Mouse (Mus musculus) stomach, embryonic 15.5 days (tissue): ENCODE data around the gene Neurod1. TPM values are rescaled to one million over a fixed set of nuclear protein-coding genes. Genes with fewer than 3 reads are reported as not detected.

ENCODE experiments used
- ATAC-seq: fragments of 200-750 bp; cut with Nextera tagmentation; 2 replicates; pipeline ENCODE4 v1.8.0; 2017; ENCODE audit warnings: low read depth, moderate number of reproducible peaks, moderate TSS enrichment; ENCODE audit not compliant: insufficient read depth, low FRiP score
- H3K27ac ChIP-seq: fragments of 300-500 bp; sonication (generic); 2 replicates; pipeline ENCODE4 v1.5.1; 2015; ENCODE audit warnings: mild to moderate bottlenecking, inconsistent platforms
- H3K27me3 ChIP-seq: fragments of 300-500 bp; sonication (generic); replicated peaks from 2 replicates; pipeline ENCODE4 v1.6.1; 2015; ENCODE audit warnings: inconsistent platforms
- H3K36me3 ChIP-seq: fragments of 300-500 bp; sonication (generic); 2 replicates; pipeline ENCODE4 v1.6.1; 2015; ENCODE audit warnings: inconsistent platforms
- H3K4me1 ChIP-seq: fragments of 300-500 bp; sonication (generic); 2 replicates; pipeline ENCODE4 v1.6.1; 2015; ENCODE audit warnings: inconsistent platforms
- H3K4me2 ChIP-seq: fragments of 300-500 bp; sonication (generic); 2 replicates; pipeline ENCODE4 v1.6.1; 2015; ENCODE audit warnings: mild to moderate bottlenecking, inconsistent platforms
- H3K4me3 ChIP-seq: fragments of 300-500 bp; sonication (generic); replicated peaks from 2 replicates; pipeline ENCODE4 v1.5.1; 2015; ENCODE audit warnings: inconsistent platforms
- H3K9ac ChIP-seq: fragments of 300-500 bp; sonication (generic); 2 replicates; pipeline ENCODE4 v1.6.1; 2015; ENCODE audit warnings: inconsistent platforms
- H3K9me3 ChIP-seq: fragments of 300-500 bp; sonication (generic); 2 replicates; pipeline ENCODE4 v1.6.1; 2016; ENCODE audit warnings: inconsistent platforms
- WGBS: fragments of 180-500 bp; shearing (Covaris S2); methylation state at CpG from one replicate; pipeline ENCODE4 v1.1.7; 2015; 5-methylcytosine and 5-hydroxymethylcytosine counted together
- polyA plus RNA-seq: library from polyadenylated mRNA; unstranded; fragments of >200 nt; fragmentation: Nextera tagmentation; extraction: Ambion mirVana; gene quantifications from 2 replicates; pipeline ENCODE4 v1.2.1, GENCODE M21; 2015

Neurod1 gene
- polyA plus RNA-seq: 2.2 and 3.3 TPM in 2 replicates

- H3K27ac ChIP-seq: no peak within 1 kb of the TSS
- peak within 1 kb of the TSS; percentile 31 for H3K4me3 ChIP-seq
- H3K4me1 ChIP-seq: 0 out of 2 replicates have a peak, but pooled peaks cover 4% of the 10 kb centered on the region
- H3K36me3 ChIP-seq: no peaks in the 10 kb centered on the region
- H3K4me2 ChIP-seq: peak within 1 kb of the TSS; percentile 58
- H3K27me3 ChIP-seq: peaks cover 67% of the 10 kb centered on the region
- peak; percentile 58; the same call in 1 of the 2 replicates for ATAC-seq
- under 1% methylated on average over 40 of the region's 42 CpGs for WGBS
- no peaks in the 10 kb centered on the region for H3K9me3 ChIP-seq
- no peak within 1 kb of the TSS for H3K9ac ChIP-seq
These were observed at the start of gene Neurod1, which contains the start of gene Cerkl for GRCm38 (mm10) chr2:79456575-79457349. Gene Neurod1, minus strand, starts transcription at chr2:79456751. Gene Cerkl, minus strand, starts transcription at chr2:79456785.

DNA sequence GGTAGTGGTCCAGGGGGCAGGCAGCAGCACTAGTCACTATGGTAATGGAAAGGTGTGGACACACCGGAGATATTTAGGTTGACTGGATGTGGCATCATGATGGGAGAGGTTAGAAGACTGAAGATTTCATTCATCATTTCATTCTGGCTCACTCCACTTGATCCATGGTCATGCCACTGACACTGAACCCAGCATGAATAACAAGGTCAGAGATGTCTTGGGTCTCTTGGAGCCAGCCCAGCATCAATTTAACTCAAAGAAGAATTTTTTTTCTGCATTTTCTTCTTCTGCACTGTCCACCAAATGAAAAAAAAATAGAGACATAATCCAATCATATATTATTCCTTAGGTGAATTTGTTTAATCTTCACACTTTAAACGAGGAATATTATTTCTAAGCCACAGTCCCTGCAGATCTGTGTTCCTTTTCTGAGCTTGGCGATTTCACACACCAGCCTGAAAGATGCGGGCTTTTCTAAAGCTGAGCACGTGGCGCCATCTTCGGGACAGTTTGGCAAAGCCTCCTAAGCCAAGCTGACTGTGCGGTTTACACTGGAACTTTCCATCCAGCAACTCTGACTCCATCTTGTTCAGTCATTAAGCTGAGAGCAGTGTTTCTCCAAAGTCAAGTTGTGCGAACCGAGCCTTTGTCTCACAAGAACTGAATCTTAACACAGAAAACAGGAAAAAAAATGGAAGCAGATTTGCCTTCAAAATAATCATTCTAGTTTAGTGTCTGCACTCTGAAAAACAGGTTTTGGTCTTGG lies 42.6 kb upstream of the Neurod1 start:
- H3K9ac ChIP-seq: no peak overlapping the region
- peak; percentile 35; the same call in 1 of the 2 replicates for ATAC-seq
- no peak overlapping the region for H3K4me2 ChIP-seq
- no peak overlapping the region for H3K27ac ChIP-seq
- no peak overlapping the region for H3K4me3 ChIP-seq
- WGBS: 28% methylated on average over 10 of the region's 10 CpGs
- no peaks in the 10 kb centered on the region for H3K9me3 ChIP-seq
- no peaks in the 10 kb centered on the region for H3K36me3 ChIP-seq
- no peaks in the 10 kb centered on the region for H3K4me1 ChIP-seq
- no peaks in the 10 kb centered on the region for H3K27me3 ChIP-seq

DNA sequence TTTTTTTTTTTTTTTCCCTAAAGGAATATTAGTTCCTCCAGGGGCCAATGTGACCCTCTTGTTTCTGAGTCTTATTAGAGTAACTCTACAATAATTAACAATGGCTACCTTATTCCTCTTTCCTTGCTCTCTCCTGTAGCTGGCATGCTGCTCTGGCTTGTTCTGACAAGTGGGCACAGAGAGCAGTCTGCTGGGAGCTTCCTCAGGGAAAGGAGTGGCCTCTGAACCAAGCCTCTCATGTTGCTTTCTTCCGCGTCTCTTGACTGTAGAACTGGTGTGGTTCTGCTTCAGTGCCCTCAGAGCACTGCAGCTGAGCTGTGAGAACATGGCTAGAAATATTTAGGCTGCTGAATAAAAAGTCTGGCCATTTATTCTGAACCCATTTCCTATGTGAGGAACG lies 28.6 kb upstream of the Neurod1 start:
- Histone ChIP-seq H3K27me3 (no peaks in the 10 kb centered on the region), H3K27ac (no peak overlapping the region), H3K4me1 (no peaks in the 10 kb centered on the region), H3K4me3 (no peak overlapping the region), H3K9ac (no peak overlapping the region), H3K9me3 (no peaks in the 10 kb centered on the region), H3K36me3 (no peaks in the 10 kb centered on the region), H3K4me2 (no peak overlapping the region)
- no peak for ATAC-seq
- 65% methylated on average over 3 of the region's 3 CpGs for WGBS

GRCm38 (mm10) chr2:79482511-79482910 lies 26.0 kb upstream of the Neurod1 start:
- WGBS: 89% methylated on average over 2 of the region's 2 CpGs
- no peaks in the 10 kb centered on the region for H3K36me3 ChIP-seq
- no peak overlapping the region for H3K4me3 ChIP-seq
- H3K27ac ChIP-seq: no peak overlapping the region
- H3K4me2 ChIP-seq: no peak overlapping the region
- no peaks in the 10 kb centered on the region for H3K4me1 ChIP-seq
- no peaks in the 10 kb centered on the region for H3K9me3 ChIP-seq
- no peaks in the 10 kb centered on the region for H3K27me3 ChIP-seq
- ATAC-seq: no peak
- no peak overlapping the region for H3K9ac ChIP-seq

GRCm38 (mm10) chr2:79462411-79462810 lies 5.9 kb upstream of the Neurod1 start:
- no peaks in the 10 kb centered on the region for H3K9me3 ChIP-seq
- H3K4me1 ChIP-seq: no peaks in the 10 kb centered on the region
- ATAC-seq: no peak
- H3K4me3 ChIP-seq: no peak overlapping the region
- WGBS: 83% methylated on average over 4 of the region's 4 CpGs
- H3K27ac ChIP-seq: no peak overlapping the region
- no peaks in the 10 kb centered on the region for H3K36me3 ChIP-seq
- H3K9ac ChIP-seq: no peak overlapping the region
- no peak overlapping the region for H3K4me2 ChIP-seq
- peaks cover 36% of the 10 kb centered on the region for H3K27me3 ChIP-seq

GRCm38 (mm10) chr2:79461861-79462260 lies 5.3 kb upstream of the Neurod1 start:
- Histone ChIP-seq H3K36me3 (no peaks in the 10 kb centered on the region), H3K4me2 (no peak overlapping the region), H3K4me3 (no peak overlapping the region), H3K9me3 (no peaks in the 10 kb centered on the region), H3K4me1 (no peaks in the 10 kb centered on the region), H3K27ac (no peak overlapping the region), H3K27me3 (peaks cover 41% of the 10 kb centered on the region), H3K9ac (no peak overlapping the region)
- ATAC-seq: no peak
- 83% methylated on average over 2 of the region's 2 CpGs for WGBS

GRCm38 (mm10) chr2:79460586-79460985 lies 4.0 kb upstream of the Neurod1 start:
- Histone ChIP-seq H3K27me3 (peaks cover 53% of the 10 kb centered on the region), H3K9ac (no peak overlapping the region), H3K9me3 (no peaks in the 10 kb centered on the region), H3K4me3 (no peak overlapping the region), H3K4me1 (0 out of 2 replicates have a peak, but pooled peaks cover 4% of the 10 kb centered on the region), H3K4me2 (no peak overlapping the region), H3K27ac (no peak overlapping the region), H3K36me3 (no peaks in the 10 kb centered on the region)
- WGBS: 1% methylated on average over 2 of the region's 2 CpGs
- ATAC-seq: no peak

- no peak overlapping the region for H3K9ac ChIP-seq
- no peaks in the 10 kb centered on the region for H3K9me3 ChIP-seq
- H3K27me3 ChIP-seq: peaks cover 58% of the 10 kb centered on the region
- 7% methylated on average over 14 of the region's 14 CpGs for WGBS
- no peaks in the 10 kb centered on the region for H3K36me3 ChIP-seq
- no peak overlapping the region for H3K4me3 ChIP-seq
- no peak overlapping the region for H3K4me2 ChIP-seq
- 0 out of 2 replicates have a peak, but pooled peaks cover 4% of the 10 kb centered on the region for H3K4me1 ChIP-seq
- H3K27ac ChIP-seq: no peak overlapping the region
- ATAC-seq: no peak
These were observed 3.6 kb upstream of the Neurod1 start for GRCm38 (mm10) chr2:79460107-79460506.

DNA sequence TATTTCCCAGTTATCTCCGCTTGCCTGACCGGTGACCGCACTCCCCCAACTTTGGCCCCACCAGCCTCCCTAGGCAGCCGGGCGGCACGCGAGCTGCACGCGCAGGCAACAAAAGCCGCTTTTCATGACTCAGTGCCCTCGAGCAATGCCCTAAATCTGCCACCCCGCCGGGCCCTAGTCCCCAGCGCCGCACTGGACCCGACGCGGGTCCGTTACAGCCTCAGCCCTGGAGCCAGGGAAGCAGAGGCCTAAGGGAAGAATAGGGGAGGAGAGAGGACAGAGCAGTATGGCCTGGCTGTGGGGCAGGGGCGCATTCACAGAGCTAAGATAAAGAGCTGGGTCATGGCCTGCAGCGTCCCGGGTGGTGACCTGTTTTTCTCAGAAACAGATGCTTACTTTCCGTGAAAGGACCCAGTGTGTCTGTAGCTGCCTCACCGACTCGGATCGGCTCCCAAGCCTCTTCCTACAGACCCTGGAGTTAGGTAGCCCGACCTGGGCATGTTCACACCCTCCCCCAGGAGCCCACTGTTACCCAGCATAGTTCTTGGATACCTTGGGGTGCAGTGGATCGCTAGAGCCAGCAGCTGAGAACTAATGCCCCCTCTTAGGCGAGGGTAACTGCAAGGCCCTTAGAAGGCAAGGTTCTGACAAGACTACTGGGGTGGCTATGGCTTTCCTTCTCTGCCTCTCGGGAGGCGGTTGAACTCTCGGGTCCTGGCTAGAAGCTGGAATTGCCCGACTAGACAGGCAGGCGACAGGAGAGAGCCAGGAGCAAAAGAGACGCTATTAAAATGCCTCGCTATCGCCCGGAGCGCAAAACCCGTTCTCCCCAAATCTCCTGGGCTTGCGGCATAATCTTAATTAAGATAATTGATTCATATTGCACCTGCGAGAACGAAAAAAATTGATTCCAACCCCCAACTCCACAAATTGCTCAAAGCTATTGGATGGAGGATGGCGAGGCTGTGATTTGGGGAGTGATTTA lies 2.8 kb upstream of the Neurod1 start:
- H3K9me3 ChIP-seq: no peaks in the 10 kb centered on the region
- 0 out of 2 replicates have a peak, but pooled peaks cover 4% of the 10 kb centered on the region for H3K4me1 ChIP-seq
- ATAC-seq: no peak
- no peak overlapping the region for H3K4me3 ChIP-seq
- H3K36me3 ChIP-seq: no peaks in the 10 kb centered on the region
- no peak overlapping the region for H3K4me2 ChIP-seq
- WGBS: 3% methylated on average over 44 of the region's 44 CpGs
- no peak overlapping the region for H3K9ac ChIP-seq
- no peak overlapping the region for H3K27ac ChIP-seq
- H3K27me3 ChIP-seq: peaks cover 65% of the 10 kb centered on the region

DNA sequence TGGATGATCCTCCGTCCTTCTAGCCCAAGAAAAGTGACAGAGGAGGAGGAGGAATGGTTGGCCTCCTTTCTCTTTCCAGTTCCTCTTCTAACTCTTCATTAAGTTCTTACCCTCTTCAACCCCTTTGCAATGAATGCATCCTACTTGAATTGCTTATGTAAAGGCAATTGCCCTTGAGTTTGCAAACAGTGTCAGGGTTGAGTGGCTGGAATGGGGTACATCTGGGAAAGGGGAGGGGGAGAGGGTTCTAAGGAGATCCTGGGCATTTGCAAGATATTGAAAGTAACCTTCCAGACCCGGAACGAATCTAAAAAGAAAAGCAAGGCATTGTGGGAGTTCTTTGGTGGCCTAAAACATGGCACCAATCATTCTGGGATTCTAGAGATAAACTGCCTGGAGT lies 1.4 kb upstream of the Neurod1 start:
- Histone ChIP-seq H3K9me3 (no peaks in the 10 kb centered on the region), H3K4me1 (0 out of 2 replicates have a peak, but pooled peaks cover 4% of the 10 kb centered on the region), H3K4me2 (no peak overlapping the region), H3K36me3 (no peaks in the 10 kb centered on the region), H3K9ac (no peak overlapping the region), H3K4me3 (no peak overlapping the region), H3K27me3 (peaks cover 70% of the 10 kb centered on the region), H3K27ac (no peak overlapping the region)
- 26% methylated on average over 3 of the region's 3 CpGs for WGBS
- ATAC-seq: no peak

DNA sequence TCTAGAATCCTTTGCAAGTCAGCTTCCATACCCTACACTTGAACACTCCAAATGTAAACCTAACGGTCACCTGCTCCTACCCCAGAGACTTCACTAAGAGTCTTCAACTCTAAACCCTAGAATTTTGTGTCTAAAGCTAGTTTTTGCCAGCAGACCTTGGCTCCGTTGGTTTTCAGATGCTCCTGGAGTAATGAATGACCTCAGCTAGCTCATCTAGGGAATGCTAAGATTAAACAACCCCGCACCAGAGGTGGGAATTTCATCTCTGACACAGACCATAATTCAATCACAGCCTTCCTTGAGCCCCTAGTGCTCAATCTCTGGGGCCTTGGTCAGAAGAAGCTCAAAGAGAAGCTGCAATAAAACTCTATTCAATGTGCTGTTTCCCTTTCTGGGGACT lies 883 bp upstream of the Neurod1 start:
- H3K4me3 ChIP-seq: no peak overlapping the region
- H3K4me1 ChIP-seq: 0 out of 2 replicates have a peak, but pooled peaks cover 4% of the 10 kb centered on the region
- H3K27me3 ChIP-seq: peaks cover 69% of the 10 kb centered on the region
- H3K9me3 ChIP-seq: no peaks in the 10 kb centered on the region
- H3K27ac ChIP-seq: no peak overlapping the region
- 49% methylated on average over 3 of the region's 3 CpGs for WGBS
- no peak overlapping the region for H3K9ac ChIP-seq
- no peak for ATAC-seq
- no peaks in the 10 kb centered on the region for H3K36me3 ChIP-seq
- no peak overlapping the region for H3K4me2 ChIP-seq
